Mouse (Mus musculus) ES-Bruce4 (cell line): ENCODE measurements at regions not wholly inside any gene's neighbourhood (a gene's known extent, or its start where the extent isn't known, plus 50 kb on each side); places are given as distances from the start of the nearest gene placed in this dataset.

Experiments used
- CTCF ChIP-seq: IDR thresholded peaks from one replicate; pipeline ENCODE4 v1.8.1; 2011; ENCODE audit warnings: low read depth, low read length
- EP300 ChIP-seq: IDR thresholded peaks from 2 replicates; pipeline ENCODE4 v1.6.1; 2011; ENCODE audit warnings: low read depth, low read length; ENCODE audit not compliant: insufficient read depth
- POLR2A ChIP-seq: IDR thresholded peaks from one replicate; pipeline ENCODE4 v1.8.1; 2011; ENCODE audit warnings: low read length; ENCODE audit not compliant: insufficient read depth

DNA sequence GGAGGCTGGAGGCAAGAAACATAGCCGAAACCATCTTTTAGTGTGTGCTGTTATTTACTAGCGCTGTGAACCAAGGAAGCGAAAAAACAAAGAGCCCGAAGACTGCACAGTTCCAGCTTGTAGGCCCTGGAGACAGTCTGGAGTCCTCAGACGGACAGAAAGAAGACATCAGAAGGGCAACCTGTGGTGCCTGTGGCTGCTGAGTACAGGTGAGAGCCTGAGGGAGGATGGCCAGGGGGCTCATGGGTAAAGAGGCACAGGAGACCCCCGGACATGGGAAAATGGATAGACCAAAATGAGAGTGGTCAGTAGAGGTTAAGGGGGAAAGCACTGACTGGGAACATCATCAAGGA lies 313.4 kb upstream of the Ubash3b start:
- TF ChIP-seq CTCF (no peak), POLR2A (no peak), EP300 (no peak)
